Mouse (Mus musculus) liver, adult 2 months (tissue): ENCODE measurements around the gene Xpnpep1.

Experiments
- CTCF ChIP-seq: fragments of 200-500 bp; IDR thresholded peaks from 2 replicates; pipeline ENCODE4 v1.5.1; 2011; ENCODE audit warnings: low read depth, low read length, control low read depth
- POLR2A ChIP-seq: fragments of 200-500 bp; IDR thresholded peaks from 2 replicates; pipeline ENCODE4 v1.6.1; 2011; ENCODE audit warnings: low read length, control low read depth; ENCODE audit not compliant: insufficient read depth; ENCODE audit errors: extremely low read depth

DNA sequence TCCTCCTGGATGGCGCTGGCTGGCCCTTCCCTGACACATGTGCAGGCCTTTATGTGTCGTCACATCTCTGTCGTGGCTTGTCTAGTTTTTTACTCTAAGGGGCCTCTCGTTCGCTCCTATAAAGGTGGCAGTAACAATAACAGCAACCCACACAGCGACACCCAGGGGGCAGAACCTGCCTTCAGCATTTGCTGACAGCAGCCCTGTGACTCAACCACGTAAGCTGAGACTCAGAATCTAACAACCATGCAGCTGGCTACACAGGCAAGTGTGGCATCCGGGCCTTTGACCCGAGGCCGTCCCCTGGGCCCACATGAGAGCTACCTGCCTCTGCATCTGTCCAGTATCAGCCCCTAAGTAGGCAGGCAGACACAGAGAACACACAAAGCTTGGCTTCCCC, 18.5 kb downstream of the Xpnpep1 start:
- TF ChIP-seq POLR2A (no peak), CTCF (no peak)
